Mouse (Mus musculus): ENCODE data around the gene Ttc9c.

DNA sequence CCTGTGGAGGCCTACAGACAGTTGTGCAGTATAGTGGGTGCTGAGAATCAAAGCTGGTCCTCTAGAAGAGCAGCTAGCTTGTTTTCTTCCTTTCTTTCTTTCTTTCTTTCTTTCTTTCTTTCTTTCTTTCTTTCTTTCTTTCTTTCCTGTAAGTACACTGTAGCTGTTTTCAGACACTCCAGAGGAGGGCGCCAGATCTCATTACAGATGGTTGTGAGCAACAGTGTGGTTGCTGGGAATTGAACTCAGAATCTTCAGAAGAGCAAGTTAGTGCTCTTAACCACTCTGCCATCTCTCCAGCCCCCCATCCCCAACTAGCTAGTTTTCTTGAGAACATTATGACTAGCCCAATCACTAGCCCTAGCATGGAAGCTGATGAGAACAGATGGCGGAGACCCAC, 58.4 kb downstream of the Ttc9c start:
- TF ChIP-seq CTCF (conservative IDR thresholded peaks at IDR 0.05; ENCODE audit: low read length) (no peak; the same call in 1 of the 2 replicates), NANOG (IDR thresholded peaks at IDR 0.05; ENCODE audit: borderline replicate concordance, low read length) (no peak)
